Mouse (Mus musculus) left cerebral cortex, postnatal 25 days (tissue): Measurements from ENCODE around the gene Actr2. TPM values are rescaled to one million over a fixed set of nuclear protein-coding genes. Genes with fewer than 3 reads are reported as not detected.

Experiments used
- DNase-seq, 2 experiments: peaks; one replicate each; pipeline ENCODE4 v3.0.0; 2022; ENCODE audit warnings: low spot score in 2 of 2, mixed read lengths in 1 of 2
- intact Hi-C: fragments of 180-260 bp; cut with DNase I; formaldehyde crosslinking; loops from one replicate; pipeline ENCODE4 v1.15.1; 2025
- total RNA-seq, 2 experiments: library from RNA; stranded (reverse); gene quantifications; 2 replicates each; pipeline ENCODE4 v1.2.3; 2021

The Actr2 gene
- total RNA-seq, 2 experiments from 2014 or later, result 270 to 288 TPM

DNA sequence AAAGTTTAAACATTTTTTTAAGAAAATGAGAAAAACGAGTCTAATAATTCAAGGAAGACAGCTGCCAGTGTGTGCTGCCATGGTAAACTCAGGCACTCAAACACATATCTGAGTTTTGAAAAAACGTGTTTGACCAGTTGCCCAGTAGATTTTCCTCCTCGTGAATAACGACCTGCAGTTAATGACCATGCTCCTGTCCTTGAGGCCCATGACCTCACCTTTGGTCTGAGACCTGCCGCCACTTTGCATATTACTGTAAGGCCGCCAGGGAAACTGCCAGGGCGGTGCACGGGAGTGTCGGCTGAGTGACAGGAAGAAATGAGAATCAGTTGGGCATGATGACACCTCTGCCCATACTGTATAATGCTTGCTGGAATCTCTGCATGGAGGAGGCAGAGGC, 85.0 kb downstream of the Actr2 start:
- intact Hi-C loops, result no loop called here
- no peak for DNase-seq

DNA sequence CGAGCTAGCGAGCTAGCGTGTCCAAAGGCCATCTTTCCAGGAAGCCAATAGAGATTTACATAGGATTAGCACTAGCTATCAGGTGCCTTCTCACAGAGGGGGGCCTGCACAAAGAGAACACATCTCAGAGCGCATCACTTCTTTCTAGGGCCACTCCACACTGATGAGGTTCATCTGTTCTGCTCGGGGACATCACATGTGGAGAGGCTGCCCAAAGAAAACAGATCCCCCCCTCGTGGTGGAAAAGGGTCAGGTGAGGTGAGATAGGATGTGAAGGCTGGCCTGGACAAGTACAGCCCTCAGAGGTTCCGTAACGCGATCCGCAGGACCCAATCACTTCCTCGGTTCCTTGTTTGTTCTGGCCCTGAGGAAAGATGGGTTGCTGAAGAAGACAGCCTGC, 86.8 kb downstream of the Actr2 start:
- DNase-seq, result no peak
- intact Hi-C loops, result no loop called here

DNA sequence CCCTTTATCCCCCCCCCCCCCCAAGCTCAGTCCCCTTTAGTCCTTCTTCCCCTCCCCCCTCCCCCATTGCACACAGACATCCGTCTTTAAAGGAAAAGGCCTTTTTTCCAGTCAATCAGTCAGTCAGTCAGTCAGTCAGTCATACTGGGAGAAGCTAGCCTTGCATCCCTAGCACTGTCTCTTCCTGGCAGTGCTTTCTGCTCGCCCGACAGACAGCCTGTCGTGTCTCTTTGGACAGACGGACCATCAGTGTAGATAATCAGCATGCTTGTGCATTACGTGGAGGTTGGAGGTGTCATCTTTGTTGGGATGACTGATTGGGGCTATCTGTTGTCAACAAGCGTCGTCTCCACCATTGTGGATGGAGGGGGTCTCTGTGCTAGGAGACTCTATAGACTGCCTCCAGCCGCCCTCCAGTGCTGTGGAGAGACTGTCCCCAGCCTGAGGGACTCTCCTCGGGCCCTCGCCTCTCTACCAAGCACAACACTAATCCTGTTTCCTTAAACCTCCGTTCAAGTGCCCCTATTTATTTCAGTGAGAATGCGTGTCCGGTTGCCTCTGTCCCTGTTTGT, 89.7 kb downstream of the Actr2 start:
- intact Hi-C loops, result no loop called here

DNA sequence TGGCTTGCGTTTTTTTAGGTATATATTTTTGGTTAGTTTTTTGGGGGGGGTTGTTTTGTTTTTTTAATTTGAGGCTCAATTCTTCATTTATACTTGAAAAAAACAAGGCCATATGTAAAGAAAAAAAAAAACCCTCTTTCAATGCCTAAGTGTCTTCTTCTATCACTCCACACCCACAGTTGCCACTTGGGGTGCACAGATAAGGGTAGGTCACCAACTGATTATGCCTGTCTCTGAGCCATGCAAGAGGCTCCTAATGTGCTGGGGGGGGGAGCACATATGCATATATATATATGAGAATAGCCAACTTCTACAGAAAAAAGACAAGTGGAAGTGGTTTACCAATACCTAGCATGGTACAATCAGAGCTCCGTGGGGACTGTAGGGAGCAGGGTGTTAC, 90.3 kb downstream of the Actr2 start:
- no peak for DNase-seq
- intact Hi-C loops, result no loop called here

More for the DNA sequence above, 89.7 kb downstream of the Actr2 start:
- DNase-seq, result no peak

DNA sequence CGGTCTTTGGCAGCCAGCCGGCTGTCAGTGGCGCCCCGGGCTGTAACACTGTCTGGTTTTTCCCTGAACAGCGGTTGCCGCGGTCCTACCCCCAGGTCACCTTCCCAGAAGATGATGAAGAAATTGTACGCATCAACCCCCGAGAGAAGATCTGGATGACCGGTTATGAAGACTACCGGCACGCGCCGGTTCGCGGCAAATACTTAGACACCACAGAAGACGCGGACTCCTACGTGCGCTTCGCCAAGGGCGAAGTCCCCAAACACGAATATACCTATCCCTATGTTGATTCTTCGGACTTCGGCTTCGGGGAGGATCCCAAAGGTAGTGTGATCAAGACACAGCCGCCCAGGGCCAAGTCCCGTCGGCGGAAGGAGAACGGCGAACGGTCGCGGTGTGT, 92.0 kb downstream of the Actr2 start:
- intact Hi-C loops, result no loop called here
- no peak for DNase-seq

DNA sequence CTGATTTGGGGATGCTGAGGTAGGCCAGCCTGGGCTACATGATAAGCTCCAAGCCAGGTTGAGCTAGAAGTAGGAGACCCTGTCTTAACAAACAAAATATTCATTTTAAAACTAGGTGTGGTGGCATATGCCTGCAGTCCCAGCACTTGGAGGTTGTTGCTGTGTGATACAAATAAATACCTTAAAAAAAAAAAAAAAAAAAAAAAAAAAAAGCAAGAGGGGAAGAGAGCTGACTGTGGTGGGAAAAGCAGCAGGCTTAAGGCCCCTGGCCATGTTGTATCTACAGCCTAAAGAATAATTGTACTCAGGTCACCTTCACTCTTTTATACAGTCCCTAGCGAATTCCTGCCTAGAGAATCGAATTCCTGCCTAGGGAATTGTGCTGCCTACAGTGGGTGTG, 93.8 kb downstream of the Actr2 start:
- intact Hi-C loops, result no loop called here
- no peak for DNase-seq

DNA sequence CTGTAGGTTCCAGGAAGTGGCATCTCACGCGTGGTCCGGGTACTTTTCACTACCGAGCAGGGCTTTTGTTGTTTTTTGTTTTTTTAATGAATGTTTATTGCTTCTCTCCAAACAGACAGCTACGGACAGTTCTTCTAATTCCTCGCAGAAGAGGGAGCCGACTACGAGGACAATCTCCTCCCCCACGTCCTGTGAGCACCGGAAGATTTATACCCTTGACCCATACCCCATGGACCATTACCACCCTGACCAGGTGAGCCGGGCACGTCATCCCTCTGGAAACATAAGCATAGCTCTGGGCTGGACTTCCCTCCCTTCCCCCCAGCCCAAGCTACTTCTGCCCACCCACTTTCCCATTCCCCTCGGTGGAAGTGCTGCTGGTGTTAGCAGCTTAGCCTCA, 94.8 kb downstream of the Actr2 start:
- intact Hi-C loops, result no loop called here
- no peak for DNase-seq

DNA sequence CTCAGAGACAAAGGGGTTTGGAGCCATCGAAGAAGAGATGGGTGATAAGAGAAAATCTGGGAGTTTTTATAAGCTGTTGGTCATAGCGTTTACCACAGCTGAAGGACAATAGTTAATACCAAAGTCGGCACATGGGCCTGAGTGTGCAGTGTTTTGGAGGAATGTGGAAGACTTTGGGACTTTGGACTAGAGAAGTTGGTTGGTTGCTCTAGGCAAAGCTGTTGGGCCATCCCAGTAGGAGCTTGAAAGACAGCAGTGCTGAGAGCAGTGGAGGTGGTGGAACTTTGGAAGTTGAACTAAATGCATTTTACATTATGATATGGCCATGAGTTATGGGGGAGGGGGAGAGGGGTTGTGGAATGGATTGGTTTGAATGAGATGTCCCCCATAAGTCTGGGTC, 99.3 kb downstream of the Actr2 start:
- intact Hi-C loops, result no loop called here

More for the DNA sequence above, 99.3 kb downstream of the Actr2 start:
- no peak for DNase-seq

Other genes starting within 250 kb of the Actr2 start
- gene Spred2, start 188.5 kb downstream of the Actr2 start, total RNA-seq, result 100 to 1,000 TPM in 1 of 2 experiments, 10 to 100 TPM in 1; 83.7 to 110 TPM
- gene Rab1a, start 88.5 kb upstream of the Actr2 start, total RNA-seq, result 100 to 1,000 TPM; 196 to 209 TPM
- 10 to 100 TPM; 27.5 to 28.1 TPM for gene Cep68, start 136.5 kb upstream of the Actr2 start, total RNA-seq
- gene Slc1a4, start 219.8 kb upstream of the Actr2 start, total RNA-seq, result 10 to 100 TPM; 39.3 to 43.2 TPM